Comparison of ENCODE assay signal across 17 mouse cellular contexts in the genomic region with DNA sequence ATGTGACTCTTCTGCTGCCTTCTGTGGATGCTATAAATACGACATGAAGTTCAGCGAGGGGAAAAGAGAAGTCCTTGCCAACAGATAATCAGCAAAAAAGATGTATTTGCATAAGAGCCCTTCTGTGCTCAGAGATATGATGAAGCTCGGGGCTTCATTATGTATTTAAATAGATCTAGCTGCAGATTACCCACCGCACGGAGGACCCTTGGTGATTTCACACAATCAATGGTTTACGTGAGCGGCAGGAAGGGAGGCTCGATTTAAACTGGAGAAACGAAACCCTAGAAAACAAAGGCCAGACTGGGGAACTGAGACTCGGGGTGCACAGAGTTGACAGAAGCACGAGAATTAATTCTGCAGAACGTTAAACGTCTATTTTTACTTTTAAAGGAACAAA.
DNase-seq lines count a peak whose midpoint lies in the region; ATAC-seq lines count a peak whose summit lies in the region.
"Had no signal": no experiment of that assay in that cellular context is flagged by ENCODE, and none has a peak within 500 bp of the region (broad histone marks: within the 10 kb centered on the region; RNA-seq: fewer than 3 reads in every experiment).

No protein-coding gene starts in this region.

- no peaks in the 10 kb centered on the region for H3K27me3 ChIP-seq in midbrain, embryonic 16.5 days (ENCODE audit: control insufficient read depth, insufficient read depth, low read depth, low read length)
- H3K27me3 ChIP-seq in midbrain, embryonic 10.5 days (ENCODE audit: low read depth, poor library complexity, severe bottlenecking) = no peaks in the 10 kb centered on the region; the same call in 1 of the 2 replicates
- no peaks in the 10 kb centered on the region for H3K27me3 ChIP-seq in liver, embryonic 12.5 days (replicated peaks)
- no peaks in the 10 kb centered on the region for H3K27me3 ChIP-seq in heart, embryonic 11.5 days (ENCODE audit: control insufficient read depth, insufficient read depth, low read length)
- H3K27me3 ChIP-seq: limb, embryonic 12.5 days; Patski had no signal

- no peak overlapping the region for H3K4me2 ChIP-seq in midbrain, embryonic 16.5 days (ENCODE audit: low read length)
- H3K4me2 ChIP-seq in liver, embryonic 12.5 days = peak overlapping the region; percentile 56
- H3K4me2 ChIP-seq in heart, embryonic 11.5 days = no peak overlapping the region
- H3K4me2 ChIP-seq: limb, embryonic 12.5 days had no signal

- H3K9ac ChIP-seq in midbrain, embryonic 16.5 days (ENCODE audit: low read depth, low read length) = no peak overlapping the region
- H3K9ac ChIP-seq in liver, embryonic 12.5 days = no peak overlapping the region; the same call in 1 of the 2 replicates
- H3K9ac ChIP-seq in heart, embryonic 11.5 days (ENCODE audit: low read depth, low read length) = no peak overlapping the region
- H3K9ac ChIP-seq: limb, embryonic 12.5 days had no signal

- H3K4me1 ChIP-seq in midbrain, embryonic 16.5 days (ENCODE audit: control insufficient read depth, insufficient read depth, low read length) = peaks cover 26% of the 10 kb centered on the region
- H3K4me1 ChIP-seq in midbrain, embryonic 10.5 days = peaks cover 32% of the 10 kb centered on the region
- H3K4me1 ChIP-seq in liver, embryonic 12.5 days = peaks cover 32% of the 10 kb centered on the region
- H3K4me1 ChIP-seq in heart, embryonic 11.5 days (ENCODE audit: control insufficient read depth, insufficient read depth, low read length) = peaks cover 25% of the 10 kb centered on the region

- no peaks in the 10 kb centered on the region for H3K36me3 ChIP-seq in midbrain, embryonic 16.5 days (ENCODE audit: control insufficient read depth, insufficient read depth, low read length)
- peaks cover 36% of the 10 kb centered on the region for H3K36me3 ChIP-seq in midbrain, embryonic 10.5 days
- peaks cover 10% of the 10 kb centered on the region for H3K36me3 ChIP-seq in liver, embryonic 12.5 days
- H3K36me3 ChIP-seq in heart, embryonic 11.5 days (ENCODE audit: control insufficient read depth, insufficient read depth, low read length) = peaks cover 7% of the 10 kb centered on the region; the same call in 1 of the 2 replicates

- WGBS in midbrain, embryonic 16.5 days = 51% methylated on average over 13 of the region's 13 CpGs
- 89% methylated on average over 13 of the region's 13 CpGs for WGBS in midbrain, embryonic 10.5 days
- 20% methylated on average over 13 of the region's 13 CpGs for WGBS in liver, embryonic 12.5 days (ENCODE audit: insufficient replicate concordance)
- 71% methylated on average over 13 of the region's 13 CpGs for whole genome bisulfite sequencing in heart, embryonic 11.5 days (ENCODE audit: insufficient replicate concordance)

- ATAC-seq in midbrain, embryonic 16.5 days = no peak
- peak; percentile 25; the same call in 1 of the 2 replicates for ATAC-seq in liver, embryonic 12.5 days
- ATAC-seq in neutrophil, adult 5-6 weeks (ENCODE audit: extremely low read depth, insufficient number of reproducible peaks, low FRiP score, poor library complexity, severe bottlenecking) = peak; percentile 20; the same call in 1 of the 2 replicates
- ATAC-seq in heart, embryonic 11.5 days (replicated peaks; ENCODE audit: insufficient number of reproducible peaks, low FRiP score, low TSS enrichment) = no peak

- no peaks in the 10 kb centered on the region; the same call in 1 of the 2 replicates for H3K9me3 ChIP-seq in midbrain, embryonic 16.5 days (replicated peaks; ENCODE audit: control insufficient read depth, low read length, poor library complexity, severe bottlenecking)
- H3K9me3 ChIP-seq in midbrain, embryonic 10.5 days (replicated peaks) = peaks cover 12% of the 10 kb centered on the region; the same call in 1 of the 2 replicates
- no peaks in the 10 kb centered on the region for H3K9me3 ChIP-seq in liver, embryonic 12.5 days (replicated peaks)
- peaks cover 4% of the 10 kb centered on the region; the same call in 1 of the 2 replicates for H3K9me3 ChIP-seq in heart, embryonic 11.5 days (replicated peaks; ENCODE audit: control insufficient read depth, low read length)

- intact Hi-C loops in heart, postnatal 10 days (cut with DNase I) = no loop called here

- DNase-seq in heart, adult 8-10 months (ENCODE audit: low spot score) = peak; percentile 14
- DNase-seq in heart, postnatal 10 days = no peak
- DNase-seq in midbrain, embryonic 10.5 days (ENCODE audit: low spot score) = no peak
- DNase-seq in right cerebral cortex, adult 18-20 months = no peak
- DNase-seq: adrenal gland, adult 8-10 months; gastrocnemius, postnatal 25 days; heart, postnatal 4 days; kidney, adult 11 months; lung, postnatal 36 days; retina, postnatal 1 day; thymus, postnatal 14 days had no signal

- H3K27ac ChIP-seq in midbrain, embryonic 16.5 days (ENCODE audit: low read length) = 0 out of 2 replicates have a peak overlapping the region, but pooled peaks have one; percentile 3
- H3K27ac ChIP-seq in midbrain, embryonic 10.5 days (replicated peaks) = no peak overlapping the region
- peak overlapping the region; percentile 58; the same call in 1 of the 2 replicates for H3K27ac ChIP-seq in liver, embryonic 12.5 days
- H3K27ac ChIP-seq in heart, embryonic 11.5 days (ENCODE audit: low read depth, low read length) = no peak overlapping the region
- H3K27ac ChIP-seq: limb, embryonic 12.5 days had no signal

- no peak overlapping the region for H3K4me3 ChIP-seq in midbrain, embryonic 16.5 days (ENCODE audit: low read depth, low read length)
- no peak overlapping the region for H3K4me3 ChIP-seq in midbrain, embryonic 10.5 days
- peak overlapping the region; percentile 9 for H3K4me3 ChIP-seq in liver, embryonic 12.5 days
- no peak overlapping the region for H3K4me3 ChIP-seq in heart, embryonic 11.5 days (ENCODE audit: low read depth, low read length)
- H3K4me3 ChIP-seq: limb, embryonic 12.5 days had no signal

Comparison
In these comparisons a context has a peak if more than half of its experiments do, and no peak if none do; other contexts are left out.
1. H3K27ac ChIP-seq: peak in midbrain, embryonic 16.5 days (single experiment) and liver, embryonic 12.5 days (single experiment); none in midbrain, embryonic 10.5 days (single experiment) and heart, embryonic 11.5 days (single experiment).
2. ATAC-seq: peak in liver, embryonic 12.5 days (single experiment) and neutrophil, adult 5-6 weeks (single experiment); none in midbrain, embryonic 16.5 days (single experiment) and heart, embryonic 11.5 days (single experiment).